Mouse (Mus musculus): ENCODE results near the gene Rsph1. TPM values are rescaled to one million over a fixed set of nuclear protein-coding genes. Genes with fewer than 3 reads are reported as not detected.

Gene Rsph1
- polyA plus RNA-seq, 1 experiment from 2014 or later: 0.40 TPM

- H3K4me3 ChIP-seq (replicated peaks): no peak within 1 kb of the TSS
- 93% methylated on average over 1 of the region's 1 CpGs for WGBS
- no peak within 1 kb of the TSS for H3K9ac ChIP-seq (replicated peaks)
- H3K4me1 ChIP-seq (replicated peaks): peaks cover 9% of the 10 kb centered on the region; the same call in 1 of the 2 replicates
- no peaks in the 10 kb centered on the region for H3K27me3 ChIP-seq
- H3K4me2 ChIP-seq: no peak within 1 kb of the TSS
- no peak for ATAC-seq (ENCODE audit: insufficient number of reproducible peaks, insufficient read depth, low FRiP score, low TSS enrichment, low read depth)
- no peaks in the 10 kb centered on the region for H3K36me3 ChIP-seq
- H3K9me3 ChIP-seq: no peaks in the 10 kb centered on the region
- H3K27ac ChIP-seq: no peak within 1 kb of the TSS
Observed at GRCm38 (mm10) chr17:31286492-31286891, 9.3 kb upstream of the Rsph1 start, which contains the start of gene Slc37a1. Slc37a1 (plus strand) TSS chr17:31286792.

GRCm38 (mm10) chr17:31285867-31286266, 8.7 kb upstream of the Rsph1 start:
- H3K27ac ChIP-seq: no peak overlapping the region
- WGBS: 83% methylated on average over 2 of the region's 2 CpGs
- no peak overlapping the region for H3K9ac ChIP-seq (replicated peaks)
- no peak for ATAC-seq (ENCODE audit: insufficient number of reproducible peaks, insufficient read depth, low FRiP score, low TSS enrichment, low read depth)
- no peak overlapping the region for H3K4me3 ChIP-seq (replicated peaks)
- peaks cover 6% of the 10 kb centered on the region; the same call in 1 of the 2 replicates for H3K4me1 ChIP-seq (replicated peaks)
- H3K4me2 ChIP-seq: no peak overlapping the region
- no peaks in the 10 kb centered on the region for H3K36me3 ChIP-seq
- H3K9me3 ChIP-seq: no peaks in the 10 kb centered on the region
- H3K27me3 ChIP-seq: no peaks in the 10 kb centered on the region

DNA sequence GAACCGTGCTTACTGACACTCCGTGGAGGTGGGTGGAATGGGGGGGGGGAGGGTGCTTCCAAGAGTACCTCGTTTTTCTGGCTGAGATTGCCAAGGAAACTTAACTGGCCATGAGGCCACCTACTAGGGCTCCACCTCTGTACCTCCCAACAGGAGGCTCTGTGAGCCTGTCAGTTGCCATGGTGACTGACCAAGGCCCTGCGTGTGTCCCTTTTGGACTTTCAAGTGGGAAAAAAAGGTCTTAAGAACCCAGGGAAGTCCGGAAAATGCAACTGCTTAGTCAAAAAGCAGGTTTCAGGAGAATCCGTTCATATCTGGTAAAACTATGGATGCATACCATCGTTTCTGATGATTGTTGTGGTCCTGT, 5.5 kb upstream of the Rsph1 start:
- Histone ChIP-seq H3K4me2 (no peak overlapping the region), H3K36me3 (no peaks in the 10 kb centered on the region), H3K27me3 (no peaks in the 10 kb centered on the region), H3K27ac (no peak overlapping the region), H3K4me1 (replicated peaks) (peaks cover 5% of the 10 kb centered on the region; the same call in 1 of the 2 replicates), H3K9me3 (no peaks in the 10 kb centered on the region), H3K4me3 (replicated peaks) (no peak overlapping the region), H3K9ac (replicated peaks) (no peak overlapping the region)
- 27% methylated on average over 7 of the region's 7 CpGs for WGBS
- no peak for ATAC-seq (ENCODE audit: insufficient number of reproducible peaks, insufficient read depth, low FRiP score, low TSS enrichment, low read depth)

GRCm38 (mm10) chr17:31281830-31282686, 4.9 kb upstream of the Rsph1 start:
- no peaks in the 10 kb centered on the region for H3K27me3 ChIP-seq
- no peak for ATAC-seq (ENCODE audit: insufficient number of reproducible peaks, insufficient read depth, low FRiP score, low TSS enrichment, low read depth)
- no peak overlapping the region for H3K9ac ChIP-seq (replicated peaks)
- H3K9me3 ChIP-seq: no peaks in the 10 kb centered on the region
- no peaks in the 10 kb centered on the region for H3K36me3 ChIP-seq
- H3K4me3 ChIP-seq (replicated peaks): no peak overlapping the region
- 47% methylated on average over 19 of the region's 19 CpGs for WGBS
- H3K4me2 ChIP-seq: no peak overlapping the region
- H3K27ac ChIP-seq: no peak overlapping the region
- peaks cover 8% of the 10 kb centered on the region; the same call in 1 of the 2 replicates for H3K4me1 ChIP-seq (replicated peaks)

GRCm38 (mm10) chr17:31280269-31280668, 3.1 kb upstream of the Rsph1 start:
- H3K9ac ChIP-seq (replicated peaks): no peak overlapping the region
- no peak overlapping the region for H3K4me3 ChIP-seq (replicated peaks)
- no peak overlapping the region for H3K27ac ChIP-seq
- H3K4me2 ChIP-seq: no peak overlapping the region
- H3K4me1 ChIP-seq (replicated peaks): peaks cover 14% of the 10 kb centered on the region; the same call in 1 of the 2 replicates
- 68% methylated on average over 6 of the region's 6 CpGs for WGBS
- H3K36me3 ChIP-seq: no peaks in the 10 kb centered on the region
- peaks cover 6% of the 10 kb centered on the region for H3K27me3 ChIP-seq
- H3K9me3 ChIP-seq: no peaks in the 10 kb centered on the region
- no peak for ATAC-seq (ENCODE audit: insufficient number of reproducible peaks, insufficient read depth, low FRiP score, low TSS enrichment, low read depth)

- Histone ChIP-seq H3K4me1 (replicated peaks) (peaks cover 14% of the 10 kb centered on the region; the same call in 1 of the 2 replicates), H3K27me3 (peaks cover 6% of the 10 kb centered on the region), H3K36me3 (no peaks in the 10 kb centered on the region), H3K4me2 (no peak overlapping the region), H3K27ac (no peak overlapping the region), H3K9ac (replicated peaks) (no peak overlapping the region), H3K9me3 (no peaks in the 10 kb centered on the region), H3K4me3 (replicated peaks) (no peak overlapping the region)
- ATAC-seq (ENCODE audit: insufficient number of reproducible peaks, insufficient read depth, low FRiP score, low TSS enrichment, low read depth): no peak
- 73% methylated on average over 9 of the region's 9 CpGs for whole genome bisulfite sequencing
Observed at GRCm38 (mm10) chr17:31279541-31279940, 2.4 kb upstream of the Rsph1 start.

DNA sequence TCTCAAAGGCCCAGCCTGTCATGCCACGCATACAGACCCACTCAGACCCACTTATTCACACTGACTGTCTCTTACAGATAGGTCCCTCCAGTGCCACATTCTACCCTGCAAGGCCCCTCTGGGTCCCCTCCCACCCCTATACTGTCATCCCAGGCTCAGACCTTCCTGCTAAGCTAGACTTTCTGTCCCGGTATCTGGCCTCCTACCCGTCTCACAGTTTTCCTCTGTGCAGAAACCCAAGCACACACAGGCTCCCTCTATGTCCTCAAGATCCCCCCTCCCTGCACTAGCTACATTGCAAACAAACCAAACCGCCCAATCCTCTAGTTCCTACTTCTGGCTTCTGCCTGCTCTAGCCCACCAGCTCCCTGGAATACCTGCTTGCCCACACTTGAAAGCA, 748 bp upstream of the Rsph1 start:
- H3K27me3 ChIP-seq: peaks cover 6% of the 10 kb centered on the region
- H3K9ac ChIP-seq (replicated peaks): no peak overlapping the region
- H3K4me3 ChIP-seq (replicated peaks): no peak overlapping the region
- no peaks in the 10 kb centered on the region for H3K36me3 ChIP-seq
- H3K27ac ChIP-seq: no peak overlapping the region
- H3K4me2 ChIP-seq: no peak overlapping the region
- H3K4me1 ChIP-seq (replicated peaks): peaks cover 14% of the 10 kb centered on the region; the same call in 1 of the 2 replicates
- no peaks in the 10 kb centered on the region for H3K9me3 ChIP-seq
- no peak for ATAC-seq (ENCODE audit: insufficient number of reproducible peaks, insufficient read depth, low FRiP score, low TSS enrichment, low read depth)
- 80% methylated on average over 4 of the region's 4 CpGs for WGBS

DNA sequence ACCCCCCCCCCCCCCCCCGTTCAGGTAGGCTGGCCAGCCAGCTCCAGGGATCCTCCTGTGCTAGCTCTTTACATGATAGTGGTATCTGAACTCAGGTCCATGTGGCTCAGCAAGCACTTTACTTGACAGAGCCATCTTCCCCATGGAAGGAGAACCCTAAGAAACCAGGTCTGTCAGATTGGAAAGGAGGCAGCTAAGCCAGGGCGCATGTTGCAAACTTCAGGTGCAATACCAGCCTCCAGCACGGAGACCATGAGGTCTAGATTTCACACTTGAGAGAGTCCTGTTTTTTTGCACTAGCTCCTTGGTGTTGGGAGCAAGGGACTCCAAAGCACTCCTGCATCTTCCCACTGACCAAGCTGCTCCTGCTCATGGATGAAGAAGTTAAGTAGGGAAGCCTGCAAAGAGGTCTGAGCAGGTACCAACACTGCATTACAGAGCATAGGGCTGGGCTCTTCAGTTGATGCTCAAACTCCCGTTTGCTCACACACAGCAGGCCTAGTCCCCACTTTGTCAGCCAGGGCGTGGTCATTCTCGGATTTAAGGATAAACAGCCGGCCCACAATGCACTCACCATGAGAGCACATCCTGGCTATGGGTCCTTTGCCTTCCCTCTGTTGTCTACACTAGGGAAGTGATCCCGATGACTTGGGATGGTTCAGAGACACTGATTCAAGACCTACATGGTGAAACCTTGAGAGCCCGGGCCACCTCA, 819 bp downstream of the Rsph1 start:
- Histone ChIP-seq H3K9me3 (no peaks in the 10 kb centered on the region), H3K27me3 (peaks cover 6% of the 10 kb centered on the region), H3K27ac (no peak overlapping the region), H3K36me3 (no peaks in the 10 kb centered on the region), H3K9ac (replicated peaks) (0 out of 2 replicates have a peak overlapping the region, but pooled peaks have one; percentile 40), H3K4me1 (replicated peaks) (peaks cover 10% of the 10 kb centered on the region; the same call in 1 of the 2 replicates), H3K4me3 (replicated peaks) (peak overlapping the region; percentile 46), H3K4me2 (peak overlapping the region; percentile 89)
- no peak for ATAC-seq (ENCODE audit: insufficient number of reproducible peaks, insufficient read depth, low FRiP score, low TSS enrichment, low read depth)
- WGBS: 19% methylated on average over 9 of the region's 9 CpGs

DNA sequence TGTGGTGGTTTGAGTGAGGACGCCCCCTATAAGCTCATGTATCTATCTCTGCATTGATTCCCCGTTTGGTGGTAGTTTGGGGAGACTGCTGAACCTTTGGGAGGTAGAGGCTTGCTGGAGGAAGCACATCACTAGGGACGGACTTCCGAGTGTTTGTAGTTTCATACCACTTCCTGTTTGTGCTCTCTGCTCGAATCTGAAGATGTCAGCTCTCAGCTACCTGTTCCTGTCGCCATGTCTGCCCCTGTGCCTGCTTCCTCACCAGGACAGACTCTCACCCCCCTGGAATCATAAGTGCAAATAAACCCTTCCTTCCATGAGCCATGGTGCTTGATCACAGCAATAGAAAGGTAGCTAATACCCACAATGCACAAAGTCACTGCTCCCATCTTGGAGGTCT, 2.0 kb downstream of the Rsph1 start:
- ATAC-seq (ENCODE audit: insufficient number of reproducible peaks, insufficient read depth, low FRiP score, low TSS enrichment, low read depth): no peak
- no peak overlapping the region for H3K4me3 ChIP-seq (replicated peaks)
- no peak overlapping the region for H3K9ac ChIP-seq (replicated peaks)
- H3K27ac ChIP-seq: no peak overlapping the region
- 77% methylated on average over 6 of the region's 6 CpGs for WGBS
- no peaks in the 10 kb centered on the region for H3K9me3 ChIP-seq
- peaks cover 6% of the 10 kb centered on the region for H3K27me3 ChIP-seq
- H3K4me2 ChIP-seq: no peak overlapping the region
- H3K4me1 ChIP-seq (replicated peaks): peaks cover 10% of the 10 kb centered on the region; the same call in 1 of the 2 replicates
- H3K36me3 ChIP-seq: no peaks in the 10 kb centered on the region

- no peak overlapping the region for H3K4me2 ChIP-seq
- no peak overlapping the region for H3K4me3 ChIP-seq (replicated peaks)
- no peak overlapping the region for H3K9ac ChIP-seq (replicated peaks)
- 87% methylated on average over 8 of the region's 8 CpGs for WGBS
- ATAC-seq (ENCODE audit: insufficient number of reproducible peaks, insufficient read depth, low FRiP score, low TSS enrichment, low read depth): no peak
- no peaks in the 10 kb centered on the region for H3K9me3 ChIP-seq
- H3K27me3 ChIP-seq: peaks cover 6% of the 10 kb centered on the region
- no peaks in the 10 kb centered on the region for H3K36me3 ChIP-seq
- peaks cover 10% of the 10 kb centered on the region; the same call in 1 of the 2 replicates for H3K4me1 ChIP-seq (replicated peaks)
- H3K27ac ChIP-seq: no peak overlapping the region
Observed at GRCm38 (mm10) chr17:31273631-31274030, 3.6 kb downstream of the Rsph1 start.

DNA sequence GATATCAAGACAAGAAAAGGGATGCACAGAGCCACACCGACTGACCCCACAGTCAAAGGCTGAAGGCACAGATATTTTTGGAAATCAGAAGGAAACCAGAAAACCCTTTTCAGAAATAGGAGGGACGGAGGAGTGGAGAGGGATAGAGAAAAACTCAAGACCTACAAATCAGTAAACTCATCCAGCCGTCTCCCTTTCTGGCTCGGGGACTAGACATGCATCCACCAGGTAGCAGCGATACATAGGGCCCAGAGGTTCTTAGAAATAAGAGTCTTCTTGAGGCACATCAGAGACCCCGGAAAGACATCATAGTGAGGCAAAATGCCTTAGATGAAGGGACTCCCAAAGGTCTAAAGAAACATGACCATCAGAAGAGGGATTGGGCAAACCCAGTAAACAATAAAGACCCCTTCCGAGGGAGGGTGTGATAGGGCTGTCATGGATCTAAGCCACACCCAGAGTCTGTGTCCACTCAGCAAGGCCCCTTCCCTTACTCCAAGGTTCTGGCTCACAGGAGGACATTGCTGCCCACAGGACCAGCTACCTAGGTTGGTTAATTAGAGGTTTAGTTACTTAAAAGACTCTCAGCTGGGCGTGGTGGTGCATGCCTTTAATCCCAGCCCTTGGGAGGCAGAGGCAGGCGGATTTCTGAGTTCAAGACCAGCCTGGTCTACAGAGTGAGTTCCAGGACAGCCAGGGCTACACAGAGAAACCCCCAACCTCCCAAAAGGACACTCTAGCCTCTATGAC, 4.6 kb downstream of the Rsph1 start:
- Histone ChIP-seq H3K36me3 (no peaks in the 10 kb centered on the region), H3K4me3 (replicated peaks) (no peak overlapping the region), H3K27ac (no peak overlapping the region), H3K9me3 (no peaks in the 10 kb centered on the region), H3K9ac (replicated peaks) (no peak overlapping the region), H3K27me3 (peaks cover 6% of the 10 kb centered on the region), H3K4me1 (replicated peaks) (peaks cover 9% of the 10 kb centered on the region; the same call in 1 of the 2 replicates), H3K4me2 (no peak overlapping the region)
- WGBS: 85% methylated on average over 9 of the region's 9 CpGs
- no peak for ATAC-seq (ENCODE audit: insufficient number of reproducible peaks, insufficient read depth, low FRiP score, low TSS enrichment, low read depth)
